Mouse (Mus musculus): ENCODE results near the gene Fetub.

- TF ChIP-seq CTCF (conservative IDR thresholded peaks at IDR 0.05; ENCODE audit: insufficient read depth, insufficient read length, low read depth, low read length) = no peak
- TF ChIP-seq POLR2A (IDR thresholded peaks at IDR 0.05; ENCODE audit: low read depth, low read length) = no peak
These were observed 38.1 kb upstream of the Fetub start for GRCm38 (mm10) chr16:22879945-22880595.

Data from kidney, adult 2 months (tissue).